Mouse (Mus musculus): ENCODE data around the gene Pglyrp1. TPM values are rescaled to one million over a fixed set of nuclear protein-coding genes. Genes with fewer than 3 reads are reported as not detected.

Pglyrp1 gene
- total and polyA plus RNA-seq, 3 experiments: 1.3 to 12.7 (median 2.2) TPM

- WGBS: 41% methylated on average over 3 of the region's 3 CpGs
- no peak overlapping the region for H3K9ac ChIP-seq (ENCODE audit: low read depth, low read length)
- H3K27ac ChIP-seq: no peak overlapping the region
- DNase-seq: peak in 1 of 2 experiments; percentile 53
- no peak for TF ChIP-seq EP300 (IDR thresholded peaks at IDR 0.05; ENCODE audit: insufficient read depth, low read depth, low read length)
- no peak for TF ChIP-seq CTCF (IDR thresholded peaks at IDR 0.05)
- TF ChIP-seq POLR2A (IDR thresholded peaks at IDR 0.05; ENCODE audit: insufficient read depth, low read depth, low read length): no peak
- H3K36me3 ChIP-seq (ENCODE audit: control insufficient read depth, insufficient read depth, low read length): no peaks in the 10 kb centered on the region
- no peaks in the 10 kb centered on the region for H3K4me1 ChIP-seq (ENCODE audit: control insufficient read depth, insufficient read depth, low read length)
- intact Hi-C loops (cut with DNase I): no loop called here
- H3K27me3 ChIP-seq (ENCODE audit: control insufficient read depth, insufficient read depth, low read length): no peaks in the 10 kb centered on the region
- no peaks in the 10 kb centered on the region for H3K79me2 ChIP-seq (replicated peaks; ENCODE audit: control insufficient read depth, insufficient read depth, low read length)
- H3K4me3 ChIP-seq: no peak overlapping the region
Measured at GRCm38 (mm10) chr7:18917931-18918330, 46.8 kb downstream of the Pglyrp1 start.

GRCm38 (mm10) chr7:18921069-18921468 is 49.9 kb downstream of the Pglyrp1 start:
- Histone ChIP-seq H3K27ac (peak overlapping the region; percentile 72), H3K9ac (ENCODE audit: low read depth, low read length) (no peak overlapping the region), H3K79me2 (replicated peaks; ENCODE audit: control insufficient read depth, insufficient read depth, low read length) (no peaks in the 10 kb centered on the region), H3K27me3 (ENCODE audit: control insufficient read depth, insufficient read depth, low read length) (no peaks in the 10 kb centered on the region), H3K4me1 (ENCODE audit: control insufficient read depth, insufficient read depth, low read length) (no peaks in the 10 kb centered on the region; the same call in 1 of the 2 replicates), H3K4me3 (no peak overlapping the region), H3K36me3 (ENCODE audit: control insufficient read depth, insufficient read depth, low read length) (no peaks in the 10 kb centered on the region)
- WGBS: 4% methylated on average over 12 of the region's 12 CpGs
- peak; percentile 80 to 87 for DNase-seq
- TF ChIP-seq CTCF (IDR thresholded peaks at IDR 0.05) (no peak), POLR2A (IDR thresholded peaks at IDR 0.05; ENCODE audit: insufficient read depth, low read depth, low read length) (peak; percentile 55; the same call in 1 of the 2 replicates), EP300 (IDR thresholded peaks at IDR 0.05; ENCODE audit: insufficient read depth, low read depth, low read length) (peak; percentile 49; the same call in 1 of the 2 replicates)
- intact Hi-C loops (cut with DNase I): no loop called here

DNA sequence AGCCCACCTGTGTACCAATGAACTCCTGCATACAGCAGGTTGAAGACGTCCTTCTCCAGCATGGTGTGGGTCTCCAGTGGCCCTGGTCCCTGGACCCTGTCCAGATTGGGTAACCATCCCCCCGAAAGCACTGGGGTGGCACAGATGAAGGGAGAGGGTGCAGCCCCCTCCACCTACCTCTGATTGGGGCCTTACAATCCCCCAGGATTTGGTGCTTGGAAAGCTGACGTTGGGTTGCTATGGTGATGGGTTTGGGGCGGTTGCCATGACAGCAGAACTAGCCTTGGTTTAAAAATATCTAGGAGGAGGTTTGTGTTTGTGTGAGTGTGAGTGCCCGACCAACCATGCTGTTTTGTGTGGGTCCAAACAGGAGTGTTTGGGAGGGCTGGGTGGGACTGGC is 51.7 kb downstream of the Pglyrp1 start:
- H3K79me2 ChIP-seq (replicated peaks; ENCODE audit: control insufficient read depth, insufficient read depth, low read length): no peaks in the 10 kb centered on the region
- no peaks in the 10 kb centered on the region for H3K36me3 ChIP-seq (ENCODE audit: control insufficient read depth, insufficient read depth, low read length)
- no peaks in the 10 kb centered on the region; the same call in 1 of the 2 replicates for H3K4me1 ChIP-seq (ENCODE audit: control insufficient read depth, insufficient read depth, low read length)
- no peak overlapping the region for H3K9ac ChIP-seq (ENCODE audit: low read depth, low read length)
- TF ChIP-seq EP300 (IDR thresholded peaks at IDR 0.05; ENCODE audit: insufficient read depth, low read depth, low read length) (no peak), POLR2A (IDR thresholded peaks at IDR 0.05; ENCODE audit: insufficient read depth, low read depth, low read length) (no peak), CTCF (IDR thresholded peaks at IDR 0.05) (no peak)
- H3K4me3 ChIP-seq: no peak overlapping the region
- no peak overlapping the region for H3K27ac ChIP-seq
- 57% methylated on average over 5 of the region's 5 CpGs for WGBS
- intact Hi-C loops (cut with DNase I): no loop called here
- H3K27me3 ChIP-seq (ENCODE audit: control insufficient read depth, insufficient read depth, low read length): no peaks in the 10 kb centered on the region
- no peak for DNase-seq

GRCm38 (mm10) chr7:18923267-18923666 is 52.1 kb downstream of the Pglyrp1 start:
- no peak for DNase-seq
- no peaks in the 10 kb centered on the region; the same call in 1 of the 2 replicates for H3K4me1 ChIP-seq (ENCODE audit: control insufficient read depth, insufficient read depth, low read length)
- no peak for TF ChIP-seq CTCF (IDR thresholded peaks at IDR 0.05)
- no peak for TF ChIP-seq POLR2A (IDR thresholded peaks at IDR 0.05; ENCODE audit: insufficient read depth, low read depth, low read length)
- no peak for TF ChIP-seq EP300 (IDR thresholded peaks at IDR 0.05; ENCODE audit: insufficient read depth, low read depth, low read length)
- intact Hi-C loops (cut with DNase I): no loop called here
- 77% methylated on average over 11 of the region's 11 CpGs for WGBS
- H3K27ac ChIP-seq: no peak overlapping the region
- H3K36me3 ChIP-seq (ENCODE audit: control insufficient read depth, insufficient read depth, low read length): no peaks in the 10 kb centered on the region
- no peak overlapping the region for H3K4me3 ChIP-seq
- no peaks in the 10 kb centered on the region for H3K79me2 ChIP-seq (replicated peaks; ENCODE audit: control insufficient read depth, insufficient read depth, low read length)
- H3K9ac ChIP-seq (ENCODE audit: low read depth, low read length): no peak overlapping the region
- H3K27me3 ChIP-seq (ENCODE audit: control insufficient read depth, insufficient read depth, low read length): no peaks in the 10 kb centered on the region

GRCm38 (mm10) chr7:18923711-18924191 is 52.6 kb downstream of the Pglyrp1 start:
- no peaks in the 10 kb centered on the region for H3K36me3 ChIP-seq (ENCODE audit: control insufficient read depth, insufficient read depth, low read length)
- H3K27ac ChIP-seq: no peak overlapping the region
- H3K79me2 ChIP-seq (replicated peaks; ENCODE audit: control insufficient read depth, insufficient read depth, low read length): no peaks in the 10 kb centered on the region
- intact Hi-C loops (cut with DNase I): no loop called here
- no peaks in the 10 kb centered on the region for H3K27me3 ChIP-seq (ENCODE audit: control insufficient read depth, insufficient read depth, low read length)
- no peak for DNase-seq
- no peak overlapping the region for H3K9ac ChIP-seq (ENCODE audit: low read depth, low read length)
- H3K4me1 ChIP-seq (ENCODE audit: control insufficient read depth, insufficient read depth, low read length): no peaks in the 10 kb centered on the region; the same call in 1 of the 2 replicates
- no peak overlapping the region for H3K4me3 ChIP-seq
- 51% methylated on average over 4 of the region's 4 CpGs for WGBS
- TF ChIP-seq EP300 (IDR thresholded peaks at IDR 0.05; ENCODE audit: insufficient read depth, low read depth, low read length) (no peak), CTCF (IDR thresholded peaks at IDR 0.05) (no peak), POLR2A (IDR thresholded peaks at IDR 0.05; ENCODE audit: insufficient read depth, low read depth, low read length) (no peak)

DNA sequence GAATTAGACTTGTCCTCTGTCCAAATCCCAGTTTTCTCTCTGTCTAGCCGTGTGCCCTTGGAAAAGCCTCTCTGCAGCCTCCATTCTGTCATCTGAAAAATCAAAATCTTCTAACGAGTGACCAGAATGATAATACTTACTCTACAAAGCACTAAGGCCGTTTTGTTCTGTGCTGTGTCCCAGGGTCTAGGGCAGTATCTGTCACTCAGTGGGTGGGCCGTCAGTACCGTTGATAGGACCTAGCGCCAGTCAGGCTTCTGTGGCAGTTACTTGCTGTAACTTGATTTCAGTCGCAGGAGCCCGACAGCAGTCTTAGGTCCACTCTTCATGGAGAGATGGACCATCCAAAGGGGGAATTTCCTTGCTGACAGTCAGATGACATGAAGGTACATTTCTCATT is 53.2 kb downstream of the Pglyrp1 start:
- 26% methylated on average over 8 of the region's 8 CpGs for WGBS
- Histone ChIP-seq H3K27me3 (ENCODE audit: control insufficient read depth, insufficient read depth, low read length) (no peaks in the 10 kb centered on the region), H3K27ac (no peak overlapping the region), H3K36me3 (ENCODE audit: control insufficient read depth, insufficient read depth, low read length) (no peaks in the 10 kb centered on the region), H3K79me2 (replicated peaks; ENCODE audit: control insufficient read depth, insufficient read depth, low read length) (no peaks in the 10 kb centered on the region), H3K4me1 (ENCODE audit: control insufficient read depth, insufficient read depth, low read length) (no peaks in the 10 kb centered on the region; the same call in 1 of the 2 replicates), H3K4me3 (no peak overlapping the region), H3K9ac (ENCODE audit: low read depth, low read length) (no peak overlapping the region)
- no peak for TF ChIP-seq POLR2A (IDR thresholded peaks at IDR 0.05; ENCODE audit: insufficient read depth, low read depth, low read length)
- TF ChIP-seq CTCF (IDR thresholded peaks at IDR 0.05): no peak
- TF ChIP-seq EP300 (IDR thresholded peaks at IDR 0.05; ENCODE audit: insufficient read depth, low read depth, low read length): no peak
- intact Hi-C loops (cut with DNase I): no loop called here
- DNase-seq: no peak
